Mouse (Mus musculus) erythroblast, embryonic 14.5 days (primary cell): ENCODE measurements at regions not wholly inside any gene's neighbourhood (a gene's known extent, or its start where the extent isn't known, plus 50 kb on each side); places are given as distances from the start of the nearest gene placed in this dataset.

Experiments used
- GATA1 ChIP-seq: IDR thresholded peaks from 2 replicates; pipeline ENCODE4 v1.6.1; 2012; ENCODE audit warnings: low read length, inconsistent platforms, mixed read lengths
- TAL1 ChIP-seq: IDR thresholded peaks from 3 replicates; pipeline ENCODE4 v1.6.1; 2012; ENCODE audit warnings: low read length, inconsistent platforms, mixed read lengths

- TF ChIP-seq GATA1 (no peak), TAL1 (no peak)
Measured at GRCm38 (mm10) chr10:83915133-83915730, 192.6 kb downstream of the 1500009L16Rik start.
